Mouse (Mus musculus) kidney, embryonic 16.5 days (tissue): ENCODE results near the gene Psd. TPM values are rescaled to one million over a fixed set of nuclear protein-coding genes. Genes with fewer than 3 reads are reported as not detected.

Experiments
- ATAC-seq: fragments of 200-750 bp; cut with Nextera tagmentation; 2 replicates; pipeline ENCODE4 v1.8.0; 2017; ENCODE audit warnings: moderate TSS enrichment; ENCODE audit not compliant: low FRiP score, low TSS enrichment
- H3K27ac ChIP-seq: fragments of 300-500 bp; sonication (generic); 2 replicates; pipeline ENCODE4 v1.5.1; 2014; ENCODE audit warnings: low read length
- H3K27me3 ChIP-seq: fragments of 300-500 bp; sonication (generic); 2 replicates; pipeline ENCODE4 v1.6.1; 2014; ENCODE audit warnings: low read length, control low read depth, mixed read lengths; ENCODE audit not compliant: insufficient read depth
- H3K36me3 ChIP-seq: fragments of 300-500 bp; sonication (generic); 2 replicates; pipeline ENCODE4 v1.6.1; 2014; ENCODE audit warnings: low read length, control low read depth, mixed read lengths; ENCODE audit not compliant: insufficient read depth
- H3K4me1 ChIP-seq: fragments of 300-500 bp; sonication (generic); 2 replicates; pipeline ENCODE4 v1.6.1; 2014; ENCODE audit warnings: low read length, control low read depth, mixed read lengths; ENCODE audit not compliant: insufficient read depth
- H3K4me2 ChIP-seq: fragments of 300-500 bp; sonication (generic); replicated peaks from 2 replicates; pipeline ENCODE4 v1.6.1; 2014; ENCODE audit warnings: low read depth, low read length
- H3K4me3 ChIP-seq: fragments of 300-500 bp; sonication (generic); 2 replicates; pipeline ENCODE4 v1.5.1; 2014; ENCODE audit warnings: mild to moderate bottlenecking, low read length
- H3K9ac ChIP-seq: fragments of 300-500 bp; sonication (generic); replicated peaks from 2 replicates; pipeline ENCODE4 v1.6.1; 2014; ENCODE audit warnings: low read length
- H3K9me3 ChIP-seq: fragments of 300-500 bp; sonication (generic); 2 replicates; pipeline ENCODE4 v1.6.1; 2016; ENCODE audit warnings: low read length, control low read depth
- WGBS: fragments of 180-500 bp; shearing (Covaris S2); extraction: QIAGEN DNeasy Blood & Tissue Kit; methylation state at CpG from one replicate; pipeline ENCODE4 v1.1.7; 2014; 5-methylcytosine and 5-hydroxymethylcytosine counted together
- polyA plus RNA-seq: library from polyadenylated mRNA; unstranded; fragments of >200 nt; fragmentation: Nextera tagmentation; extraction: Ambion mirVana; gene quantifications from 2 replicates; pipeline ENCODE4 v1.2.1, GENCODE M21; 2015

Gene Psd
- polyA plus RNA-seq, 1 experiment from 2014 or later, result 5.4 TPM

DNA sequence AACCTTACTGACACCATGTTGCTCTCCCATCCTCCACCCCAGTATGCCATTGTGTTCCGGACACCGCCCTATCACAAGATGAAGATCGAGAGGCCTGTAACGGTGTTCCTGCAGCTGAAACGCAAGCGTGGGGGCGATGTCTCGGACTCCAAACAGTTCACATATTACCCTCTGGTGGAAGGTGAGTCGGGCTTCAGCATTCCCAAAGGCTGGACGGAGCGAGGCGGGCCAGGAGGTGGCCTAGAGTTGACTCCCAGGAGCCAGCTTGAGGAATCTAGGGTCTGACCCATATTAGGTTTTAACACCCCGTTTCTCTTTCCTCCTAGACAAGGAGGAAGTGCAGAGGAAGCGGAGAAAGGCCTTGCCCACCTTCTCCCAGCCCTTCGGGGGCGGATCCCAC is 18.7 kb downstream of the Psd start:
- H3K27me3 ChIP-seq, result peaks cover 9% of the 10 kb centered on the region
- 72% methylated on average over 16 of the region's 16 CpGs for WGBS
- peaks cover 17% of the 10 kb centered on the region for H3K4me1 ChIP-seq
- no peak overlapping the region for H3K9ac ChIP-seq
- no peaks in the 10 kb centered on the region for H3K9me3 ChIP-seq
- no peak for ATAC-seq
- H3K36me3 ChIP-seq, result peaks cover 4% of the 10 kb centered on the region
- H3K4me3 ChIP-seq, result no peak overlapping the region
- no peak overlapping the region for H3K27ac ChIP-seq
- 0 out of 2 replicates have a peak overlapping the region, but pooled peaks have one; percentile 79 for H3K4me2 ChIP-seq

DNA sequence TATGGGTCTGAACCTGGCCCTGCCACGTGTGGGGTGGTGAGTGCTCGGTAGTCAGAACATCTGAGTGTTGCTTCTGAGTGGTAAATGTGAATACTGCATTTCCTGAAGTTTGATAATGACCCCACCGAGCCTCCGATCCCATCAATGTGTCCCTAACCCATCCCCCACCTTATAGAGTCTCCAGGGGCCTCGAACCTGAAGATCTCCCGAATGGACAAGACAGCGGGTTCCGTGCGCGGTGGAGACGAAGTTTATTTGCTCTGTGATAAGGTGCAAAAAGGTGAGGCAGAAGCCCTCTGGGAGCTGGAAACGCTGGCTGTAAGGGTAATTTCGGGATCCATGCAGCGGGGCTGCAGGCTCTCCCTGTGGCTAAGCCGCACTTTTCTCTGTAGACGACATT is 19.2 kb downstream of the Psd start:
- H3K4me2 ChIP-seq, result no peak overlapping the region
- peaks cover 7% of the 10 kb centered on the region for H3K27me3 ChIP-seq
- H3K9me3 ChIP-seq, result no peaks in the 10 kb centered on the region
- H3K27ac ChIP-seq, result no peak overlapping the region
- H3K4me1 ChIP-seq, result peaks cover 17% of the 10 kb centered on the region
- H3K9ac ChIP-seq, result no peak overlapping the region
- H3K4me3 ChIP-seq, result no peak overlapping the region
- no peak for ATAC-seq
- H3K36me3 ChIP-seq, result peaks cover 4% of the 10 kb centered on the region
- 83% methylated on average over 16 of the region's 16 CpGs for WGBS

DNA sequence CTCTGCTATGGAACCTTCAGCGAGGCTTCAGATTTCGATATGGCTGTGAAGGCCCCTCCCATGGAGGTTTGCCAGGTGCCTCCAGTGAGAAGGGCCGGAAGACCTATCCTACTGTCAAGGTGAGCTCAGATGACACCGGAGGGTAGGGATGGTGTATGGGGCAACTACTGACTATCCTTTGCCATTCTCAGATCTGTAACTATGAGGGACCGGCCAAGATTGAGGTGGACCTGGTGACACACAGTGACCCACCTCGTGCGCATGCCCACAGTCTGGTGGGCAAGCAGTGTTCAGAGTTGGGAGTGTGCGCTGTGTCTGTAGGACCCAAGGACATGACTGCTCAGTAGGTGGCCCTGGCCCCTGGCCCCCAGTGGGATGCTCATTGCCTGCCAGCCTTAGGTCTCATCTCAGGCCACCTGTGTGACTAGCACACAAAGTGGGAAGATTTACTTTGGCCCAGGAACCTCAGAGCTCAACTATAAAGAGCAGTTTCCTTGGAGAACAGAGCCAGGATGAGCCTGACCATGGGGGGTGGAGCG is 20.1 kb downstream of the Psd start:
- Histone ChIP-seq H3K9me3 (no peaks in the 10 kb centered on the region), H3K27me3 (peaks cover 7% of the 10 kb centered on the region), H3K4me2 (no peak overlapping the region), H3K9ac (no peak overlapping the region), H3K4me3 (no peak overlapping the region), H3K27ac (no peak overlapping the region), H3K4me1 (peaks cover 17% of the 10 kb centered on the region), H3K36me3 (peaks cover 4% of the 10 kb centered on the region)
- WGBS, result 89% methylated on average over 9 of the region's 9 CpGs
- no peak for ATAC-seq

DNA sequence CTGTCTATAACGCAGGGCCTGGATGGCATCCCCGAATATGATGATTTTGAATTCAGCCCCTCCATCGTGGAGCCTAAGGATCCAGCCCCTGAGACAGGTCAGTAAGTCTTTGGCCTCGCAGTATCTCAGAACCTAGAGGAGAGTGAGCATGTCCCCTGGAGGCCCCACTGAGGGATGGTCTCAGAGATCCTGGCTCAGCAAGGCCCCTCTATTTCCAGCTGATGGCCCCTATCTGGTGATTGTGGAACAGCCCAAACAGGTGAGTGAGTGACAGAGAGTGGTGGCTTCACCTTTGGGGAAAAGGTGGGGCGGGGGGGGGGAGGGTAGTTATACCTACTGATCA is 20.7 kb downstream of the Psd start:
- Histone ChIP-seq H3K4me1 (peaks cover 17% of the 10 kb centered on the region), H3K9ac (peak overlapping the region; percentile 64), H3K36me3 (peaks cover 4% of the 10 kb centered on the region), H3K27ac (no peak overlapping the region; the same call in 1 of the 2 replicates), H3K27me3 (peaks cover 7% of the 10 kb centered on the region), H3K4me2 (peak overlapping the region; percentile 99), H3K9me3 (no peaks in the 10 kb centered on the region), H3K4me3 (peak overlapping the region; percentile 68)
- 43% methylated on average over 5 of the region's 5 CpGs for WGBS
- ATAC-seq, result no peak

DNA sequence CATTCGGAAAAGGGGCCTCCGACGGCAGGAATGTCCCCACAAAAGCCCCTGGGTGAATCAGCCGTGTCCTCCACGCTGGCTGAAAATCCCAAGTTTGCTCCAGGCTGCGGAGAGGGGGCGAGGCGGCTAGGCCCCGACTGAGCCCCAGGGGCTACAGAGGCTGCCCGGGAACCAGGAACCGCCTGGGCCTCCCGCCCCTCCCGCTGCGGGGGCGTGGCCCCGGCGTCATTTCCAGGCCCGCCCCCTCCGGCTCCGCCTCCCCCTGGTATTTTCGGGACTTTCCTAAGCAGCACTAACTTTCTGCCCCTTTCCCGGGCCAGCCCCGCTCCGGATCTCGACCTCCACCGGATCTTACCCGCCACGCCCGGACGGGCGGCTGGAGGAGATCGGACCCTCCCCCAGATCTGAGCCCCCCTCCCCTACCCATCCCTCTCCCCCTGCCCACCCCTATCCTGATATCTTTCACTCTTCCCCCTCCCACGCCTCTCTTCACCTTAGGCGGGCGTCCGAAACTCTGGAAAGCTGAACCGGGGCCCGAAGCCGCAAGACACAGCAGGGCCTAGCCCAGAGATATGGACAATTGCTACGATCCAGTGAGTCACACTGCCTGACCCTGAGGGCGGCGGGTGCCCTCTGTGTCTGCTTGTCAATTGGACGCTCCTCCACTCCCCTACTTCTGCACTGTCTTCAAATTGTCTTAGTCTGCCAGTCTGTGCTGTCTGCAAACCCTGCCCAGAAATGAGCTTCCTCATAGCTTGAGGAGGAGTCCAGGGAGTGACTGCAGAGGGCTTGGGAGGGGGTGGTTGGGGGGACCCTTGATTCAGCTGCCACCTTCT is 21.3 kb downstream of the Psd start:
- peak overlapping the region; percentile 68 for H3K4me3 ChIP-seq
- peaks cover 10% of the 10 kb centered on the region for H3K27me3 ChIP-seq
- no peaks in the 10 kb centered on the region for H3K9me3 ChIP-seq
- peaks cover 17% of the 10 kb centered on the region for H3K4me1 ChIP-seq
- WGBS, result under 1% methylated on average over 39 of the region's 43 CpGs
- H3K36me3 ChIP-seq, result peaks cover 4% of the 10 kb centered on the region
- ATAC-seq, result peak; percentile 57
- peak overlapping the region; percentile 92 for H3K27ac ChIP-seq
- peak overlapping the region; percentile 64 for H3K9ac ChIP-seq
- peak overlapping the region; percentile 99 for H3K4me2 ChIP-seq

DNA sequence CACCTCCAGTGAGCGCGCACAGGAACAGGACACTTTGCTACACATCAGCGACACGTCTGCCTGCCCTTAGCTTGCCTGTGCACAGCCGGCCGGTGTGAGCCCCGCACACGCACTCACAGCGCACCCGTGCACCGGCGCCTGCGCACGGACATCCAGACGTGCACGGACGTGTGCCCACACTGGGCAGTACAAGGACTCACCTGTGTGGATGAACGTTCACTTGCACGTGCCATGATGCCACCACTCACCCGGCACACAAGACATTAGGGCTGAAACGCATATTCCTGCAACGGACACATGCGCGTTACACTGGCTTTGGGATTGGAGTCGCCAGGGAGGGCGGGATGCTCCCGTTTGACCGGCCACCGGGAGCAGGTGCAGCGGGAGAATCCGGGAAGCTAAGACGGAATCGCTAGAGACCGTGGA is 22.0 kb downstream of the Psd start:
- ATAC-seq, result peak; percentile 39
- WGBS, result under 1% methylated on average over 34 of the region's 34 CpGs
- H3K27me3 ChIP-seq, result peaks cover 15% of the 10 kb centered on the region
- H3K36me3 ChIP-seq, result peaks cover 4% of the 10 kb centered on the region
- H3K4me3 ChIP-seq, result peak overlapping the region; percentile 68
- H3K27ac ChIP-seq, result peak overlapping the region; percentile 92
- no peaks in the 10 kb centered on the region for H3K9me3 ChIP-seq
- H3K9ac ChIP-seq, result peak overlapping the region; percentile 64
- H3K4me2 ChIP-seq, result peak overlapping the region; percentile 99
- H3K4me1 ChIP-seq, result peaks cover 17% of the 10 kb centered on the region

DNA sequence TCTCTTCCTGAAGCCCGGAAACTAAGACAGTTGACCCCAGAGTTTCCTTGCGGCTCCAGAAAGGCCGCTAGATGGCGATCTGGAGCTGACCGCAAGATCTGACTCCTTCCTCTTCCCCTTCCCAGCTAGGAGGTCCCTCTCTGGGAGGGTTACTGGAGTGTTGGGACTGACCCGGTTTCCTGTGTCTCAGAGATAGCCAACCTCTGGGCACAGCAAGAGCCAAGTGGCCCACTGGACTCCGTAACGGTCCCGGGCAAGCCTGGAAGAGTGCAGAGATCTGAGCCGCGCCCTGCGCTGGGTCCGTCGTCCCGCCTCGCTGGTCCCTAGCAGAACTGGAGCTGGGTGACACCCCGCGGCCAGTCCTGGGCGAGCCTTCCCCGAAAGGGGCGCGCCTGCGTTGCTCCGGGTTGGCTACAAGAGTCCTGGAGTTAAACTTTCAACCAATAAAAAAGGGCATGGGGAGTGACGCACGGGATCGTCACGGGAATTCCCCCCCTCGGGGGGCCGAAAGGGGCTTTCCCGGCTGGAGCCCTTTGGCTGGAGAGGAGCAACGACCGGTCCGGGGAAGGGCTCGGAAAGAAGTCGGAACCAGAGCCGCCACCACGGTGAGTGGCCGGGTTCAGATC is 22.6 kb downstream of the Psd start, which contains the start of gene Nfkb2:
TSS of gene Nfkb2 (plus strand) at position 105 of the 626 bp plus-strand sequence.
- peak within 1 kb of the TSS; percentile 68 for H3K4me3 ChIP-seq
- peak within 1 kb of the TSS; percentile 99 for H3K4me2 ChIP-seq
- ATAC-seq, result peak; percentile 94
- no peaks in the 10 kb centered on the region for H3K9me3 ChIP-seq
- H3K9ac ChIP-seq, result peak within 1 kb of the TSS; percentile 72
- peaks cover 17% of the 10 kb centered on the region for H3K4me1 ChIP-seq
- WGBS, result 0% methylated on average over 39 of the region's 39 CpGs
- peaks cover 15% of the 10 kb centered on the region for H3K27me3 ChIP-seq
- H3K27ac ChIP-seq, result peak within 1 kb of the TSS; percentile 92
- no peaks in the 10 kb centered on the region for H3K36me3 ChIP-seq

DNA sequence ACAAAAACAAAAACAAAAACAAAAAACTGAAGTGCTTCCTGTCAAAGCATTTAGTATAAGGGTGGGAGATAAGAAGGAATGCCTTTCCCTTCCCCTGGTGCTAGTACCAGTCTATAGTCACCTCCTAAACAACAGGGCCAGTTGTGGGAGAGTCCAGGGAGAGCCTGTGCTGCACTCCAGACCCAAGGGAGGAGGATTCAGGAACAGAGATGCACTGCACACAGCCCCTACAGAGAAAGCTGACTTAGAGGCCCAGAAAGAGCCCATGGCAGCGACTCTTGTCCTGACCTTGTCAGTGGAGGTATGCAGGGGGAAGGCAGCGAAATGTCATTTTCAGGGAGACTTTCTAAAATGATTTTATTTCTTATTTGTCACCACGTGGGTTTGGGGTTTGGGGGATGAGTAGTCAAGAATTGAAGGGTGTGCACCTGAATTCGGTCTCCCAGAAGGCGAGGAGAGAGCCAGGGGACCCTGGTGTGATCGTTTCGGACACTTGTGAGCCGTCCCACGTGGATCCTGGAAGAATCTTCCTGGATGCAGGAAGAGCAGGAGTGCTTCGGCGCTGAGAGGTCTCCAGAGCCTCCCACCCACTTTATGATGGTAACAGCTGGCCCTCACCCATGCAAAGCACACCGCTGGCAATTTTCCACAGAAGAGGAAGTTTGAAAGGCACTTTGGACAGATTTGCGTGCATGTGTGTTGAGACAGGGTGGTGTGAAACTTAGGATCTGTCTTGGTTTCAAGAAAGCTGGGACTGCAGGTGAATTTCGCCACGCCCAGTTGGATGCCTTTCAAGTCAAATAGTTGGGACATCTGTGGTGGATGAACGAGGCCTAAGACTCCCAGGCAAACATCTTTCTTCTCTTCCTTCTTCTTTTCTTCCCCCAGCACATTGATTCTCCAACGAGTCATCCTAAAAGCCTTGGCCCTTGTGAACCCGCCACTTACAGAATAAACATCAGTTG is 23.4 kb downstream of the Psd start:
- Histone ChIP-seq H3K4me3 (peak overlapping the region; percentile 68), H3K36me3 (no peaks in the 10 kb centered on the region), H3K4me1 (peaks cover 13% of the 10 kb centered on the region), H3K9me3 (no peaks in the 10 kb centered on the region), H3K4me2 (peak overlapping the region; percentile 99), H3K27ac (peak overlapping the region; percentile 92), H3K9ac (peak overlapping the region; percentile 72), H3K27me3 (peaks cover 15% of the 10 kb centered on the region)
- 54% methylated on average over 18 of the region's 18 CpGs for WGBS
- ATAC-seq, result no peak

DNA sequence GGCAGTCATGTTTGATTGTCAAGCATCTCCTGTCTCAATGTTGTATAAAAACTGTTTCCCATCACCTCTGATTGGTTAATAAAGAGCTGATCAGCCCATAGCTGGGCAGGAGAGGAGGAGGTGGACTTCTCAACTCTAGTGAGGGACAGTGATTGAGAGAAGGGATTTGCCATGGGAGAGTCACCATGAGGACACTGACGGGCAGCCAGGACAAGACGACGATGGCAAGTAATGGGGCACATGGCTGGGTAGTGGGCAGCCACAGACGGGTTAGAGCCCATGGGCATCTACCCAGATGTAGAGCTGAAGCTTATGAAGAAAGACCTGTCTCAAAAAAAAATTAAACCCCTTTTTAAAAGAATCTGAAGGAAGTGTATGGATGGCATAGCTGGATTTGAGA is 24.4 kb downstream of the Psd start:
- H3K4me2 ChIP-seq, result no peak overlapping the region
- peaks cover 9% of the 10 kb centered on the region for H3K27me3 ChIP-seq
- no peak overlapping the region for H3K9ac ChIP-seq
- H3K4me3 ChIP-seq, result no peak overlapping the region
- H3K4me1 ChIP-seq, result peaks cover 12% of the 10 kb centered on the region
- no peak overlapping the region for H3K27ac ChIP-seq
- no peak for ATAC-seq
- no peaks in the 10 kb centered on the region for H3K9me3 ChIP-seq
- WGBS, result 94% methylated on average over 4 of the region's 4 CpGs
- no peaks in the 10 kb centered on the region for H3K36me3 ChIP-seq
